Mouse (Mus musculus) cerebellum, postnatal 36 days (tissue): ENCODE data around the gene Fmo2.

ENCODE experiments used
- DNase-seq, 2 experiments: peaks; one replicate each; pipeline ENCODE4 v3.0.0; 2021 to 2022; ENCODE audit warnings: mixed read lengths in 2 of 2

Fmo2 gene

GRCm38 (mm10) chr1:162897838-162898811, at the start of gene Fmo2:
TSS of gene Fmo2 (minus strand) at chr1:162898726.
- no peak for DNase-seq

- no peak for DNase-seq
Observed at GRCm38 (mm10) chr1:162947934-162948333, 49.4 kb upstream of the Fmo2 start.

GRCm38 (mm10) chr1:162946837-162947558, 48.5 kb upstream of the Fmo2 start:
- DNase-seq: no peak

- DNase-seq: no peak
Observed at GRCm38 (mm10) chr1:162943700-162944099, 45.2 kb upstream of the Fmo2 start.

- DNase-seq: no peak
Observed at GRCm38 (mm10) chr1:162938696-162939351, 40.3 kb upstream of the Fmo2 start.

- DNase-seq: no peak
Observed at GRCm38 (mm10) chr1:162937970-162938695, 39.6 kb upstream of the Fmo2 start.

GRCm38 (mm10) chr1:162937415-162937814, 38.9 kb upstream of the Fmo2 start, which contains the start of gene Fmo6:
TSS of gene Fmo6 (minus strand) at chr1:162937515.
- no peak for DNase-seq

GRCm38 (mm10) chr1:162934374-162935012, 36.0 kb upstream of the Fmo2 start:
- DNase-seq: no peak

- DNase-seq: no peak
Observed at GRCm38 (mm10) chr1:162932386-162932785, 33.9 kb upstream of the Fmo2 start.

- DNase-seq: no peak
Observed at GRCm38 (mm10) chr1:162931880-162932279, 33.4 kb upstream of the Fmo2 start.

GRCm38 (mm10) chr1:162931310-162931875, 32.9 kb upstream of the Fmo2 start:
- DNase-seq: no peak

- no peak for DNase-seq
Observed at GRCm38 (mm10) chr1:162930631-162931030, 32.1 kb upstream of the Fmo2 start.

GRCm38 (mm10) chr1:162929146-162929545, 30.6 kb upstream of the Fmo2 start:
- DNase-seq: no peak

GRCm38 (mm10) chr1:162925121-162925520, 26.6 kb upstream of the Fmo2 start:
- no peak for DNase-seq

- no peak for DNase-seq
Observed at GRCm38 (mm10) chr1:162916661-162917060, 18.1 kb upstream of the Fmo2 start.

GRCm38 (mm10) chr1:162914932-162915556, 16.5 kb upstream of the Fmo2 start:
- DNase-seq: no peak

GRCm38 (mm10) chr1:162912085-162912484, 13.6 kb upstream of the Fmo2 start:
- no peak for DNase-seq

GRCm38 (mm10) chr1:162901879-162902278, 3.4 kb upstream of the Fmo2 start:
- no peak for DNase-seq

- peak; percentile 19 to 22 for DNase-seq
Observed at GRCm38 (mm10) chr1:162895900-162896299, 2.6 kb downstream of the Fmo2 start.

GRCm38 (mm10) chr1:162893014-162893413, 5.5 kb downstream of the Fmo2 start:
- DNase-seq: no peak

- no peak for DNase-seq
Observed at GRCm38 (mm10) chr1:162891980-162892451, 6.5 kb downstream of the Fmo2 start.
